Mouse (Mus musculus) layer of hippocampus, postnatal 36 days (tissue): Measurements from ENCODE around the gene Gm43517. TPM values are rescaled to one million over a fixed set of nuclear protein-coding genes. Genes with fewer than 3 reads are reported as not detected.

Source experiments
- DNase-seq, 2 experiments: peaks; one replicate each; pipeline ENCODE4 v3.0.0; 2022
- total RNA-seq, 2 experiments: library from RNA; stranded (reverse); gene quantifications; 2 replicates each; pipeline ENCODE4 v1.2.3; 2021

The Gm43517 gene
- total RNA-seq, 2 experiments from 2014 or later: 11.2 to 14.6 TPM

- no peak for DNase-seq
Observed at GRCm38 (mm10) chr12:49385631-49385990, 637 bp downstream of the Gm43517 start.

- DNase-seq: no peak
Observed at GRCm38 (mm10) chr12:49386081-49386805, 1.3 kb downstream of the Gm43517 start.

DNA sequence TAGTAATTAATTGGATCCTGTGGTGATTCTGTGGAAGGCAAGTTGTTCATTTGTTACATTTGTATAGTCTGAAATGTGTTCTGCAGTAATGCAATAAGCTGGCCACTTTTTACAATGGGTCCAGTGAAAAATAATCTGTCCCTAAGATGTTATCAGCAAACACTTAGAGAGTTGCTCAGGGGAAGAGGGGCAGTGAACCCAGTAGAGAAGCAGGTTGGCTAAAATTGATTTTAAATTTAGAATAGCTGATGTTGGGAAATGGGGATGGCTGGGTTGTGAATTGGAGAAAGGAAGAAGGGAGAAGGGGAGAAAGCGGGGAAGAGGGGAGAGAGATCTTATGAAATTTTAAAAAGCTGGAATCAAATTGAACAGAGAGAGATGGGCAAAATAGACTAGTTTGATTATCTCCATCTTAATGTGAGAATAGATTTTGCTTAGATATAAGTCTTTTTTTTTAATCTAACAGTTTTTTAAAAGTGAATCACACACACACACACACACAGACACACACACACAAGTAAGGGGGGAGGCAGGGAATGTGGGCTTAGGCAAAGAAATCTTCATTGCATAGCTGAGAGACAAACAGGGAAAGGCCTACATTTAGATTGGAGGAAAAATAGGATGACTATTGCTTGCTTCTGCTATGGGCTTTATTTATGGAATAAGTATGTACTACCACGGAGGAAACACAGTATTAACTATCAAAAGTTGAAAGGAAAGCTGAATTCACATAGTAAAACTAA is 3.1 kb downstream of the Gm43517 start:
- DNase-seq: no peak

DNA sequence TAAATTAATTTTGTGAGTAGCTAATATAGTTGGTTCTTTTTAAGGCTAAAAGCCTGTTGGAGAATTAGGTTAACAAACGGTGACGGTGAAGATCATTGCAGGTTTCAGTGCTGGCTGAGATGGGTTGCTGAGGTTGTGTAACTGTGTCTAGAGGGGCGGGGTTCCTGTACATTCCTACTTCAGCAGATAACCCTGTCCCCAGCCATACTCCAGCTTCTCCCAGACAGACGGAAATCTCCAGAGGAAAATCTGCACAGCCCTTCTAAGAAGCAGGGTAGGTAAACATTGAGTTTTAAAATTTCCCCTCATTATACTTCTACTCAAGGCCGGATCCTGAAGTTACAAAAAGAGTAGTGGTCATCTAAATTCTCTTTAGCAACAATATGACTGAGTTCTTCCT is 4.7 kb downstream of the Gm43517 start:
- DNase-seq: no peak

DNA sequence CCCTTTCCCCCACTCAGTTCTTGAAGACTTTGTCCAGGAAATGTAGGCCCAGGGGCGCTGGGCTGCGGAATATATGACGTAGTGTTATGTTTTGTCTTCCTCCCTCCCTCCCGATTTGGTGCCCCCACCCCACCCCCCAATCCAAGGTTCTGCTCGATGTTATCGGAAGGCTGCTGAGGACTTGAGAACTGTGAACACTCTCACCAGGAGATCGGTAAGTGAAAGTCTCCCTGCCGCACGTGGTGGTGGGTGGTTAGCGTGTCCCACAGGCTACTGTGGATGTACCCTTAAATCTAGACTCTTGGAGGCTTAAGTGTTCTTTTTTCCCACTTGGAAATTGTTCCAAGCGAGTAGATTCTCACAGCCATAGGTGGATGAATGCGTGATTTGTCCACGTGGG is 5.3 kb downstream of the Gm43517 start:
- DNase-seq: peak in 1 of 2 experiments; percentile 26

DNA sequence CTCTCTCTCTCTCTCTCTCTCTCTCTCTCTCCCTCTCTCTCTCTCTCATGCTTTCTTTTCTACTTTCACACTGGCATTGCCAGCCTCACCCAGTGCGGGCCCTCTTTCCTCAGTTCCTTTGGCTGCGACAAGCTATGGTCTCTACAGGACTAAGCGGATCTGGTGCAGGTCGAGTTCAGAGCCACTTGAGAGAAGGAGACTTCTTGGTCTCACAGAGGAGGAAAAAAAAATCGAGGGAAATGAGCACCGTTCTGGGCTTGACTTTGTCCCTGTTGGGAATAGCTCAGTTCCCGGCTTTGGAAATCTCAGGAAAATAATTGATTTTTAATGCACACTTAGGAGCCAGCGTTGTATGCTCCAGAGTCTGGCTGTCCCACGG is 5.9 kb downstream of the Gm43517 start:
- DNase-seq: no peak

DNA sequence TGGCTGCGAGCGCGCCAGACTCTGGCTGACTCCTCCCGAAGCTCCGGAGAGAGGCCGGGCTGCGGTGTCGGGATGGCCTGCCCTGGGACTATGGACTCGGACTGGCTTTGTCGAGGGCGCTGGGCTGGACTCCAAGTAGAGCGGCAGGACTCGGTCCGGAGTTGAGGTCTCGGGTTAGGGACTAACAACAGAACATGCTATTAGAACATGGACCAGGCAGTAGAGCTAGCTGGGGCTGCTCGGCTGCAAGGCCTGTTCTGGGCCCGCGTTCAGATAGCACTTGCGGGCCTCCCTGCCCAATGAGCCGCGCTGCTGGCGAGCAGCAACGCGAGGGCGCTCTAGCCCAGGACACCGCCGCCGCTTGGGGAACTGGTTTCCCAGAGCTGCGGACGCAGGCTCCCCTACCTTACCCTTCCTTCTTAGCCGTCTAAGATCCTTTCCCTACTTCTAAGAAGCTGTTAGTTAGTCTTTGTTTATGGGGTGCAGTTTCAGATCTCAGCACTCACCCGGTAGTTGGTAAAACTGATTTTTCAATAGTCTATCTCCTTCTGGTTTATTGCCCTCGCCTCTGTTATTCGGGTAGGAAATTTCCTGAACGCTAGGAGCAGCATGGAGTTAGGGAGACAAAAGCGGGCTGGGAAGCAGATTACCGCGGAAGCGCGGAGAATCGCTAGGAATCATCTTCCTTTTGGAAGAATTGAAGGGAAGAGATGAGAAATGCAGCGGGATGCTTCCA is 6.5 kb downstream of the Gm43517 start:
- DNase-seq: peak; percentile 76 to 82

DNA sequence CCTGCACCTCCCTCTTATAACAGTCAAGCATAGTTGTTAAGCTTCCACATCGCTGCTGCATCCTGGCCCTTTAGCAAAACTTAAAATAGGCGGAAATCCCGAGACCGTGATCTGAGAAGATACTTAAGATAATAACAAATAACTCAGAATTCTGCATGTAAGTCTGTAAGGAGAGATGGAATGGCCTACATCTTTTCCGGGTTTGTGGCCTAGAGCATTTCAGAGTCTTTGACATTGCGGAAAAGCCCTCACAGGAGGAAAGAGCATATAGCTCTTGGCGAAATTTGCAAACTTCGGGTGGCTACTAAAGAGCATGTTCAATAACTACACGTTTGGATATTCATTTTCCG is 7.0 kb downstream of the Gm43517 start:
- DNase-seq: no peak

DNA sequence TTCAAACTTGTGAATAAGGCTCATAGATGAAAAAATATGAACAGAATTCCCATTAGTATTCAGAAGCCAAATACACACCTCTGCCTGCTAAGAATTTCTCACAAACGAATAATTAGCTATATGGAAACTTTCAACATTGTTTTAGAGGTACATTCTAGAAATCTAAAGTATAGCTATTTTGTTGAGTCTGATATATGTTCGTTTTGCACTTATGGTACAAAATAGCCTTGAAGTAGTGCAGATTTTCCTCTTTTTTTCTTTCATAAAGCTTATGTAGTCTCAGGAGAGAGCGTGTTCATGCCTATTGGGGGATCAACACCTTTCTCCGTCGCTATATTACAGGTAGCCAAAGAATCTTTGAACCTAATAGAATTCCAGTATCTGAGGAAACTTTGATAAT is 7.9 kb downstream of the Gm43517 start:
- no peak for DNase-seq

- no peak for DNase-seq
Observed at GRCm38 (mm10) chr12:49393639-49394038, 8.7 kb downstream of the Gm43517 start.

DNA sequence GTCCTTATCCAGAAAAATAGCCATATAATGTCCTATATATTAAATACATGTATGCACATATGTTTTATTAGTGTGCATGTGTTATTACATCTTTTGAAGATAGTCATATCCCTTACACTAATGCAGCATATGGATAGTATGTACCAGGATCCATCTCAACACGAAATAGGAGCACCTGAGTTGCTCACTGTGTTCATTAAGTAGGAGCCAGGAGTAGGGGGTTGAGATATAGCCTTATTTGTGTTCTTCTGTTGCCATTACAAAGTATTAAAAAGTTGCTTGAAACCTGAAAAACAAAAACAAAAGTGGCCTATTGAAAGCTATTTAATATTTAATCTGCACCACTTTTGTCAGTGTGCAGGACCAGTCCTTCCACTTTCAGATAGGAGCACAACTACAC is 9.2 kb downstream of the Gm43517 start:
- DNase-seq: no peak

- no peak for DNase-seq
Observed at GRCm38 (mm10) chr12:49394836-49395235, 9.9 kb downstream of the Gm43517 start.

GRCm38 (mm10) chr12:49395969-49396368 is 11.0 kb downstream of the Gm43517 start:
- no peak for DNase-seq

GRCm38 (mm10) chr12:49396776-49397175 is 11.8 kb downstream of the Gm43517 start:
- DNase-seq: no peak

GRCm38 (mm10) chr12:49397443-49398162 is 12.6 kb downstream of the Gm43517 start:
- DNase-seq: no peak

- no peak for DNase-seq
Observed at GRCm38 (mm10) chr12:49398163-49398540, 13.2 kb downstream of the Gm43517 start.

GRCm38 (mm10) chr12:49398636-49399035 is 13.7 kb downstream of the Gm43517 start:
- no peak for DNase-seq

DNA sequence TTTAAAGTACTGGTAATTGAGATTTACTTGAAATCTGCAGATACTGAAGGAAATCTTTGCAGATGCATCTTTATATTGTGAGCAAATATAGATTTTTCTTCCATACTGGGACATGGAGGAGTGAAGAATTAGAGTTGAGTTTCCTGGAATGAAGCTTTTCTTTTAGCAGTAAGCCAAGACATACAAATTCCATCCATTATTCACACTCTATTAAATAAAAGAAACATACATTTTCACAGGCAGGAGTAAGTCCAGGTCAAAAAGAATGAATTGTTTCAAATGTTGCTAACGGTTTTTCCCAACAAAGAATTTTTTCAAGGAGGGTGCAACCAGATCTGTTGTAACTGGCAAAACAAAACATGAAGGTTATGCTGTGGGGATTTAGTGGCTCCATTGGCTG is 14.6 kb downstream of the Gm43517 start:
- DNase-seq: no peak

DNA sequence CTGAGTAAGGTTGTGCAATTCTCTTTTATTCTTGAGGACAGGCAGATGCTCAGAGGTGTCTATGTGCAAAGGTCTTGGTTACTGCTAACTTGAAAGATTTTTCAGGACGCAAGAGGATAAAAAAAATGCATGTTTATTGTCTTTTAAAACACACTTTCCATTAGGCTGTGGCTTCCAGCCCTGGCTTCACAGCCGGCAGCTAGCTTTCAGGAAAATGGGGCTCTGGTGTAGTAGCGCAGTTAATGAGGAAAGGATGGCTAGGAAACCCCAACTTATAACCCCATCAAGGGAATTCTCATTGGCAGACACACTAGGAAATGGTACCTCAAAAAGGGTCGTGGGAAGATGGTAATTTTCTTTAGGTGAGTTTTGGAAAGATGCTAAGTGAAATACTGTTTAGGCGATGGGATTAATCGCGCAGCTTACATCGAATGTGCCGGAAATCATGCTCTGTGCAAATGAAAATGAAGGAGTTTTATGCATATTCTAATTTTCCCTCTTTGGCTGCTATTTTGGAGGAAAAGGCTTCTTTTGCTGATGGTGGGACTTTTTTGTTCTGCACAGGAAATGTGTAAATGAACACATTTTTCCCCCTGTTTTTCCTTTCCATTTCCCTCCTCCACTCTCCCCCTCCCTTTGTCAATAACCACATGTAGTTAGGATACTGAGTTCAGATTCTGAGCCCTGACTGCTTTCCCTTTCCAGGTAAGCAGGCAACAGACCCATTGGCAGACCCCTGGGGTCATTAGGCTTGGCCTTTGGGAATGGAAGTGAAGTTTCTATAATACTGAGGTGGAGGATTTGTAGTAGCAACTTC is 15.3 kb downstream of the Gm43517 start:
- DNase-seq: no peak

GRCm38 (mm10) chr12:49400853-49401118 is 15.8 kb downstream of the Gm43517 start:
- DNase-seq: no peak

- DNase-seq: peak; percentile 78 to 79
Observed at GRCm38 (mm10) chr12:49401119-49401795, 16.3 kb downstream of the Gm43517 start.

- no peak for DNase-seq
Observed at GRCm38 (mm10) chr12:49401796-49402130, 16.8 kb downstream of the Gm43517 start.
